ENCODE assay signal across 8 mouse cellular contexts in the genomic region with DNA sequence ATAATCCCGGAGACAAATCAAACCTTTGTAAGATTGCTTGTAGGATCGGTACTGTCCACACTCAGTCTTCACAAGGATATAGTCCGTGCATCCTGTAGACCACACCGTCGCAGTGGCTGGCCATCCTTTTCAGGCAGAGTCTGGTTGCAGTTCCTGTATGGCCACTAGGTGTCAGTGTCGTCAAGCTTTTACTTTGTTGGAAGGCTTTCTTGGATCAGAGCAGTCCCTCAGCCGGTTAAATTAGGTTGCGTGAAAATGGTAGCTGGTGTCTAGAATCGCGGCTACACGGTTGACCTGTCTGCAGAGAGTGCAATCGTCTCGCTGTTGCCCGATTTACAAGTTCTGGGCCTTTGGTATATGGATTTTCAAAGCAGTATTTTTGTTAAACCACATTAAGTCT.
DNase-seq lines count a peak whose midpoint lies in the region; ATAC-seq and TF ChIP-seq lines count a peak whose summit lies in the region.

No protein-coding gene starts in this region.

- peak; percentile 92 for TF ChIP-seq CTCF in cortical plate, adult 2 months (IDR thresholded peaks at IDR 0.05; ENCODE audit: extremely low read depth, insufficient read depth, low read length)
- peak; percentile 98 for TF ChIP-seq CTCF in left cerebral cortex, adult 2 months (IDR thresholded peaks at IDR 0.05)

- H3K4me1 ChIP-seq in cortical plate, adult 2 months (ENCODE audit: control insufficient read depth, insufficient read depth, low read length), result no peaks in the 10 kb centered on the region

- H3K27ac ChIP-seq in cortical plate, adult 2 months (ENCODE audit: insufficient read depth, low read length), result no peak overlapping the region
- H3K27ac ChIP-seq in left cerebral cortex, adult 2 months, result no peak overlapping the region

- ATAC-seq in megakaryocyte-erythroid progenitor cell, adult 5-6 weeks (replicated peaks; ENCODE audit: low FRiP score, low TSS enrichment, poor library complexity, severe bottlenecking), result peak; percentile 92

- intact Hi-C loops in left cerebral cortex, adult 2 months (cut with DNase I), result loop anchor here (2.0 to 10.0 kb wide), 4 partner anchors 312 to 682 kb away; a partner anchor contains a TSS

- no peak overlapping the region for H3K4me3 ChIP-seq in cortical plate, adult 2 months (ENCODE audit: insufficient read depth, low read length)
- H3K4me3 ChIP-seq in left cerebral cortex, adult 2 months, result peak overlapping the region; percentile 27; the same call in 1 of the 2 replicates

- no peak for TF ChIP-seq POLR2A in cortical plate, adult 2 months (IDR thresholded peaks at IDR 0.05; ENCODE audit: extremely low read depth, insufficient read depth, low read length)

- peak; percentile 65 to 94 for DNase-seq in adrenal gland, adult (ENCODE audit: inconsistent age in 2 of 2, low spot score in 1 of 2)
- peak; percentile 53 to 55 for DNase-seq in gastrocnemius, adult 8-10 months (ENCODE audit: low spot score in 2 of 2)
- peak; percentile 69 for DNase-seq in hindlimb bud, embryonic 11.5 days (ENCODE audit: extremely low spot score, low read depth, low spot score)
- peak; percentile 84 to 93 for DNase-seq in left cerebral cortex, adult 2 months (ENCODE audit: extremely low spot score in 1 of 2, low spot score in 2 of 2)
- DNase-seq in right cerebral cortex, postnatal 14 days, result peak; percentile 80
- DNase-seq in urinary bladder, postnatal 36 days (ENCODE audit: low spot score in 2 of 2), result peak; percentile 62 to 66
